Mouse (Mus musculus) thymus, adult 2 months (tissue): ENCODE data around the gene Gcdh.

ENCODE experiments used
- CTCF ChIP-seq: fragments of 200-500 bp; IDR thresholded peaks from 2 replicates; pipeline ENCODE4 v1.5.1; 2012; ENCODE audit warnings: mild to moderate bottlenecking, control low read depth, low read length, moderate library complexity, borderline replicate concordance; ENCODE audit not compliant: control insufficient read depth, poor library complexity, insufficient read depth; ENCODE audit errors: extremely low read depth
- POLR2A ChIP-seq: fragments of 200-500 bp; IDR thresholded peaks from 2 replicates; pipeline ENCODE4 v1.6.1; 2012; ENCODE audit warnings: mild to moderate bottlenecking, low read length, control low read depth, moderate library complexity; ENCODE audit not compliant: control insufficient read depth, poor library complexity, insufficient read depth; ENCODE audit errors: extremely low read depth

DNA sequence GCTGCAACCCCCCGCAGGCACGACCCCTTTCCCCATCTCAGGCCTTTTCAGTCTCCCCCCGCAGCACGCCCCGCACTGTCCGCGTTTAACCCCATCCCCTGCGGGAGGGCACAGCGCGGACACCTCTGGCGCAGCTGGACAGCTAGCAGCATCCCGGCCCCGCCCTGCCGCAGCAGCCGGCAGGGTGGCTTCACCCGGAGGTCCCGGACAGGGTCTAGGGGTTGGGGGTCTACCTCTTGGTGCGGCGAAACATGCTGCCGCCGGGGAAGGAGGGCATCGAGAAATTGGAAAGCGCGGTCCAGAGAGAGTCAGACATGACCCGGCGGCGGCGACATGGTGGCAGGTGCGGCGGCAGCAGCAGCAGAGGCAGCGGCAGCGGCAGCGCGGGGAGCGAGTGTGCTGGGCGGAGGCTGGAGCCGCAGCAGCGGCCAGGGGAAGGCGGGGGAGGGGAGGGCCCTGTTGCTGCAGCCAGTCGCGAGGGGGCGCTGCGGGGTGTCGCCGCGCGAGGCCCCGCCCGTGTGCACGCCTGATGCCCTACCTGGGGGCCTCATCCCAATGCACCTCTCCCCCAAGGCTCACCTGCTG, 43.3 kb upstream of the Gcdh start, which contains the start of gene Mast1:
- TF ChIP-seq CTCF (0 out of 2 replicates have a peak, but pooled peaks have one; percentile 60), POLR2A (no peak)
